Mouse (Mus musculus): Measurements from ENCODE around the gene Ino80b. TPM values are rescaled to one million over a fixed set of nuclear protein-coding genes. Genes with fewer than 3 reads are reported as not detected.

Gene Ino80b
- polyA plus RNA-seq, 1 experiment from 2014 or later: 18.2 TPM

DNA sequence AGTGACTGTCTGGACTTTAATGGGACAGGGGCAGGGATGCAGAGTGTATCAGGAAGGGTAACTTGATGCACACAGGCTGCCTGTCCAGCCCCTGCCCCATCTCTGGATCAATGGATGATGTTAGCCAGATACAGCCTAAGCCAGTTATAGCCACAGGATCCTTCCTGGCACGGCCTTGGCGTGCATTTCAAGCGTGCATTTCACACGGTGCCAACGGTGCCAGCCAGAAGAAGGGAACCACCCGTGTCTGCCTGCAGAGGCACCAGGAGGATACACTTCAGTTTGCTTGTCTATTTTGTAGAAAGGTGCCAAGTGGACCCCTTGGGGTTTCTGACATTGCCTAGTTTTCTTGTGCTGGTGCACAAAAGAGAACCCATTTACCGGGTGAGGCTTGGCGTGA lies 14.8 kb upstream of the Ino80b start:
- H3K4me3 ChIP-seq (replicated peaks): no peak overlapping the region
- ATAC-seq (ENCODE audit: insufficient number of reproducible peaks, low FRiP score, low TSS enrichment, low read depth): no peak
- 70% methylated on average over 8 of the region's 8 CpGs for WGBS
- H3K9ac ChIP-seq: no peak overlapping the region
- H3K4me2 ChIP-seq (replicated peaks): no peak overlapping the region
- H3K9me3 ChIP-seq (replicated peaks): no peaks in the 10 kb centered on the region
- no peaks in the 10 kb centered on the region for H3K36me3 ChIP-seq
- no peaks in the 10 kb centered on the region for H3K27me3 ChIP-seq
- H3K27ac ChIP-seq (replicated peaks): peak overlapping the region; percentile 44; the same call in 1 of the 2 replicates
- peaks cover 65% of the 10 kb centered on the region for H3K4me1 ChIP-seq

DNA sequence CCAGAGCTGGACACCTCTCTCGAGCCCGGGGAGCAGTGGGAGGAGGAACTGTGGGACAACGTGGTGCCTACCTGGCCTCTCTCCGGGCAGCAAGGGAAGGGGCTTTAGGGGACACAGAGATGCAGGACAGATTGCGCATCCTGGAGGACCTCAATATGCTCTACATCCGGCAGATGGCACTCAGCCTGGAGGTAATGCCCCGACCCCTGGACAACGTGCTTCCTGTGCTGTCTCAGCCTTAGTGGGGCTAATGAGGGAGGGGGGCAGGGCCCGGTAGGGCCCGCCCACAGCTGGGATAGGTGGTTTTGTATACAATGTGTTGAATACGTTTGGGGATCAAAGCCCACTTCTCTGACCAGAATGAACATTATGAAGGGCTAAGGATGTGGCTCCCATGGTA lies 12.8 kb upstream of the Ino80b start:
- H3K36me3 ChIP-seq: no peaks in the 10 kb centered on the region
- H3K27me3 ChIP-seq: no peaks in the 10 kb centered on the region
- H3K9me3 ChIP-seq (replicated peaks): no peaks in the 10 kb centered on the region
- H3K9ac ChIP-seq: peak overlapping the region; percentile 62
- WGBS: 1% methylated on average over 11 of the region's 11 CpGs
- peak overlapping the region; percentile 100 for H3K27ac ChIP-seq (replicated peaks)
- peaks cover 68% of the 10 kb centered on the region for H3K4me1 ChIP-seq
- peak; percentile 49 for ATAC-seq (ENCODE audit: insufficient number of reproducible peaks, low FRiP score, low TSS enrichment, low read depth)
- H3K4me2 ChIP-seq (replicated peaks): peak overlapping the region; percentile 72
- peak overlapping the region; percentile 52 for H3K4me3 ChIP-seq (replicated peaks)

DNA sequence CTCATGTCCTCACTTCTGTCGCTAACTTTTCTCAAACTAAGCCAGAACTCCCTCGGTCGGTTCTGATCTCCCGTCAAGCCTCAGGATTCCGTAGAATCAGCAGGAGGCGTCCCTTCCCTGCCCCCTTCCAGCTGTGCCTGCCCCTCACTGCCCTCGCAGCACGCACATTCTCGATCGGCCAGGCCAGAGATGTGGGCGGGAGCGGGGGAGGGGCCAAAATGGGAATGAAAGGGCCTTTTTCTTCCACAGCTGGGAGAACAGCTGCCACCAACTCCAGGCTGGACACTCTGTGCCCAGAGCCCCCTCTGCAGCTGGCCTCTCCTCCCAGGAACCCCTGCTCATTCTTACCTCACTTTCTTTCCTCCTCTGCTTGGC lies 12.3 kb upstream of the Ino80b start:
- Histone ChIP-seq H3K36me3 (no peaks in the 10 kb centered on the region), H3K27ac (replicated peaks) (peak overlapping the region; percentile 100), H3K27me3 (no peaks in the 10 kb centered on the region), H3K4me2 (replicated peaks) (peak overlapping the region; percentile 72), H3K9ac (peak overlapping the region; percentile 62), H3K9me3 (replicated peaks) (no peaks in the 10 kb centered on the region), H3K4me1 (peaks cover 63% of the 10 kb centered on the region), H3K4me3 (replicated peaks) (peak overlapping the region; percentile 52)
- under 1% methylated on average over 12 of the region's 12 CpGs for WGBS
- peak; percentile 88 for ATAC-seq (ENCODE audit: insufficient number of reproducible peaks, low FRiP score, low TSS enrichment, low read depth)

DNA sequence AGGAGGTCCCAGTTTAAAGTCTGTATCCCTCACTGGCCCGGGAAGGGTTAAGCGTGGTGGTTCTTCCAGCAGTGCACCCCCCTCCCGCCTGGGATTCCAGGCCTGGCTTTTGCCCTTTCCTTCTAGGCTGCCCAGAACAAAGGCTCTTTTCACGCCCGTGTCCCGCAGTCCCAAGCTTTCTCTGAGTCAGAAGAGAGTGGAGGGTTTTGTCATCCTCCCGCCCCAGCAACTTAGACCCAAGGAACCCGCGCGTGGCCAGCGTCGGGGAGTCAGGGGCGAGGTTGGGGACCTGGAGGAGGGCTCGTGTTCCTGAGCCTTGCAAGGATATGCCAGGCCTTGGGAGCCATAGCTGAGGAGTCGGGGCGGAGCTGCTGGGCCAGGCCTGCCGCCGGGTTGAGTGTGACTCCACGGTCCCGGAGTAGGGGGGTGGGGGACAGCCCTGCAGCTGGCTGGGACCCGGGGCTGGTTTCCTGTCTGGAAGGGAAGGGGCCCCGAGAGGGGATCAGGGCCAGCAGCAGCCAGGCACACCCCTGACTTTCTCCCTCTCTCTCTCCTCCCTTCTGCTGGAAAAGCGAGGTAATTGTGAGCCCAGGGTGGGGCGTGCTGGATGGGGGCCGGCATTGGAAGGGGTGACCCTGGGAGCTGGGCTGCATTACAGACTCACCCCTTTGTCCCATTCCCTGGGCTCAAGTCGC lies 11.8 kb upstream of the Ino80b start:
- Histone ChIP-seq H3K9ac (peak overlapping the region; percentile 62), H3K4me1 (peaks cover 58% of the 10 kb centered on the region), H3K4me2 (replicated peaks) (peak overlapping the region; percentile 72), H3K4me3 (replicated peaks) (peak overlapping the region; percentile 52), H3K9me3 (replicated peaks) (no peaks in the 10 kb centered on the region), H3K36me3 (no peaks in the 10 kb centered on the region), H3K27me3 (no peaks in the 10 kb centered on the region), H3K27ac (replicated peaks) (peak overlapping the region; percentile 100)
- under 1% methylated on average over 26 of the region's 26 CpGs for WGBS
- peak; percentile 85 for ATAC-seq (ENCODE audit: insufficient number of reproducible peaks, low FRiP score, low TSS enrichment, low read depth)

DNA sequence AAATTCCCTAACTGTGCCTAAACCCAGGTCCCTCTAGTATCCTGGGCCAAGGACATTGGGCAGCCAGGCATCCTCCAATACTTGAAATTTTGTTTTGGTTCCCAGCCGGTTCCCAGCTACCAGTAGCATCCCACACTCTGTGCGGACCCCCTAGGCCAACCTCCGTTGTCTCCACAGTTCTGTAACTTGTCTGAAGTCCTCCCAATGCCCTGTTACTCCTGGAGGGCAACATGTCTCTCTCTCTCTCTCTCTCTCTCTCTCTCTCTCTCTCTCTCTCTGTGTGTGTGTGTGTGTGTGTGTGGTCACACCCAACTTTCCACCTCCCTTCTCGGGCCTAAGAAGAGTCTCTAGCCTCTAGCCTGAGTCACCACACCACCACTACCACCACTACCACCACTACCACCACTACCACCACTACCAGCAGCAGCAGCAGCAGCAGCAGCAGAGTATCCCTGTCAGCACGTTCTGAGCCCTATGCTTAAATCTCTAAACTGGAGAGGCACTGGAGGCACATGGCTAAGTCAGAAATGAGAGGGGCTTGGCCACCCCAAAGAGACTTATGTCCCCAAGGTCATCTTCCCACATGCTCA lies 11.2 kb upstream of the Ino80b start:
- Histone ChIP-seq H3K4me2 (replicated peaks) (peak overlapping the region; percentile 72), H3K4me1 (peaks cover 51% of the 10 kb centered on the region), H3K9me3 (replicated peaks) (no peaks in the 10 kb centered on the region), H3K36me3 (no peaks in the 10 kb centered on the region), H3K9ac (peak overlapping the region; percentile 62), H3K4me3 (replicated peaks) (peak overlapping the region; percentile 52), H3K27ac (replicated peaks) (peak overlapping the region; percentile 100), H3K27me3 (no peaks in the 10 kb centered on the region)
- ATAC-seq (ENCODE audit: insufficient number of reproducible peaks, low FRiP score, low TSS enrichment, low read depth): no peak
- 10% methylated on average over 5 of the region's 5 CpGs for WGBS

DNA sequence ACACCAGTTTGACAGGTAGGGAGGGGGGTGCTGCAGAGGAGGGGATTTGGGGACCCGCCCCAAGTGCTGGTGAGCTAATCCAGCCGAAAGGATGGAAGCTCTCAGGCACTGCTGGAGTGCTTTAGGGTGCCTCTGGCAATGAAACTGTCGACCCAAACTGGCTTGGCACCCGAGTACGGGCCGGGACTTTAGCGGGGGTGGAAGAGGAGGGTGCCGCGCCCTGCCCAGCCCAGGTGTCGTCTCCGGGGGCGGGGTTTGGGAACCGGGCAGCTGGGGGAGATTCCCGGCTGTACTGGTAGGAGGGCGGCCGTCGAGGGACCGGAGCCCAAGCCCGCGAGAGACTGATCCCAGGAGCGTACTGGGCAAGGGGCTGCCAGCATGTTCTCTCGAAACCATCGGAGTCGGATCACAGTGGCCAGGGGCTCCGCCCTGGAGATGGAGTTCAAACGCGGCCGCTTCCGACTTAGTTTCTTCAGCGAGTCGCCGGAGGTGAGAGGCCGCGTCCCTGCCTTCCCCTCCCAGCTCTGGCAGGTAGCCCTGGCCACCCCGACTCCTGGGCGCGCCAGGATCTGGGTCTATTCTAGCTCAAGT lies 10.4 kb upstream of the Ino80b start:
- WGBS: 6% methylated on average over 37 of the region's 37 CpGs
- Histone ChIP-seq H3K27me3 (no peaks in the 10 kb centered on the region), H3K4me2 (replicated peaks) (peak overlapping the region; percentile 72), H3K36me3 (no peaks in the 10 kb centered on the region), H3K9ac (peak overlapping the region; percentile 62), H3K4me1 (peaks cover 48% of the 10 kb centered on the region), H3K4me3 (replicated peaks) (peak overlapping the region; percentile 52), H3K27ac (replicated peaks) (peak overlapping the region; percentile 100), H3K9me3 (replicated peaks) (no peaks in the 10 kb centered on the region)
- no peak for ATAC-seq (ENCODE audit: insufficient number of reproducible peaks, low FRiP score, low TSS enrichment, low read depth)

DNA sequence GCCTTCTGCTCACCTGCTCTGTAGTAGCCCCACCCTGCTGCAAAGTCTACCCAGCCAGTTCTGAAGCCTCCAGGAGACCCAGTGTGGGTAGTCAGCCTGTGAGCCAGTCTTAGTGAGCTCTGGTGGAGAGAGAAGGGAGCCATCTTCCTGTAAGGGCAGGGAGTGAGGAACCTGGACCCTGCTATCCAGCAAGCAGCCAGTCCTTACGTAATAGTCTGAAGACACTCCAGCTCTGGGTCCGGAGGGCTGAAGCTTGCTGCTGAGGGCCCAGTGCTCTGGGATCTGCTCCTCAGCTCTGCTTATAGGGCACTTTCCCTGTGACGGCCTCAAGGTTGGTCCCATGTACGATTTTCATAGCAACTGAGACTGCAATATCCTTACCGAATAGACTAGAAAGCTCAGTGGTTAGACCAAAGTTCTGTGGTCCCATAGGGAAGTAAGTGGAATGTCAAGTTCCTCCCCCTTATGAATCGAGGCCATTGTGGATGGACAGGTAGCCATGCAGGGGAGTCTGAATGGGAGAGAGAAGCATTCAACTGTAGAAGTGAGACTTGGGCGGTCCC lies 9.8 kb upstream of the Ino80b start, which contains the start of gene Rtkn:
Gene Rtkn (plus strand): TSS at position 513 of the 563 bp plus-strand sequence.
- no peaks in the 10 kb centered on the region for H3K27me3 ChIP-seq
- no peaks in the 10 kb centered on the region for H3K36me3 ChIP-seq
- ATAC-seq (ENCODE audit: insufficient number of reproducible peaks, low FRiP score, low TSS enrichment, low read depth): no peak
- peak within 1 kb of the TSS; percentile 72 for H3K4me2 ChIP-seq (replicated peaks)
- no peaks in the 10 kb centered on the region for H3K9me3 ChIP-seq (replicated peaks)
- peak within 1 kb of the TSS; percentile 62 for H3K9ac ChIP-seq
- H3K4me3 ChIP-seq (replicated peaks): peak within 1 kb of the TSS; percentile 52
- H3K27ac ChIP-seq (replicated peaks): peak within 1 kb of the TSS; percentile 100
- peaks cover 46% of the 10 kb centered on the region for H3K4me1 ChIP-seq
- WGBS: 54% methylated on average over 7 of the region's 7 CpGs

DNA sequence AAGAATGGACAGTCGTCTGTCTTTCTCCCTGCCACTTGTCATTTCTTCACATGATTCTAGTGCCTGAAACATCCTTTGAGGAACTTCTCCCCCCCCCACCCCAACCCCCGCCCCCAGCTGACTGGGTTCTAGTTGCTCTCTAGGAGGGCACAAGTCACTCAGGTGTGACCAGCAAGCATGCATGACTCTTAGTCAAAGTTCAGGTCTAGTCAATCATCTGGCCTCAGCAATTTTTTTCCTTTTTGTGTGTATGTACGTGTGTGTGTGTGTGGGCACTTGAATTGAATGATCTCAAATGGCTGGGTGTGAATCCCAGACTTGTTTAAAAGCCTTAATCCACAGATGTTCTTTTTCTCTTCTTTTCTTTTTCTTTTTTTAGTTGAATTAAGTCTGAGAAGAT lies 9.0 kb upstream of the Ino80b start:
- H3K9me3 ChIP-seq (replicated peaks): no peaks in the 10 kb centered on the region
- 68% methylated on average over 3 of the region's 3 CpGs for WGBS
- H3K27ac ChIP-seq (replicated peaks): no peak overlapping the region
- ATAC-seq (ENCODE audit: insufficient number of reproducible peaks, low FRiP score, low TSS enrichment, low read depth): no peak
- no peak overlapping the region for H3K4me2 ChIP-seq (replicated peaks)
- H3K36me3 ChIP-seq: no peaks in the 10 kb centered on the region
- H3K4me1 ChIP-seq: peaks cover 38% of the 10 kb centered on the region
- H3K9ac ChIP-seq: no peak overlapping the region
- H3K27me3 ChIP-seq: no peaks in the 10 kb centered on the region
- H3K4me3 ChIP-seq (replicated peaks): no peak overlapping the region

DNA sequence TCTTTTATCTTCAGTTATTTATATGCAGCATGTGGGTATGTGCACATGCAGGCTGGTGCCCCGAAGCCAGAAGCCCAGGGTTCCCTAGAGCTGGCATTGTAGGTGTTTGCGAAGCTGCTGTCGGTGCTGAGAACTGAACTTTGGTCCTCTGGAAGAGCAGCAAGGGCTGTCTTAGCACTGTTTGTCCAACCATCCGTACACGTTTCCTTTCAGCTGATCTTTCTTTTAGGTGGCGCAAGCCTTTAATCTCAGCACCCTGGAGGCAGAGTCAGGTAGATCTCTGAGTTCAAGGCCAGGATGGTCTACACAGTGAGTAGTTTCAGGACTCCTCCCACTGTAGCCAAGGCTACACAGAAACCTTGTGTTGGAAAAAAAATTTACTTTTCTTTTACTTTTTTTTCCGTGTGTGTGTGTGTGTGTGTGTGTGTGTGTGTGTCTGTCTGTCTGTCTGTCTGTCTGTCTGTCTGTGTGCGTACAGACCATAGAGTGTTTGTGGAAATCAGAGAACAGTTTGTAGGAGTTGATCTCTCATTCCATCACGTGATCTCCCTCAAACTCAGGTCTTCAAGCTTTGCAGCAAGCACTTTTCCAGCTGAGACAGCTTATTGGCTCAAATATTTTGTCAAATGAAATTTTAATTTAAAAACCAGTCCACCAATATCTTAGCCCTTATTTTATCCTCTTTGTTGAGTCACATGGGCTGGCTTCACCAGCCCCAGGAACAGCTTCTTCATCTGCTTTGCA lies 7.1 kb upstream of the Ino80b start:
- WGBS: 84% methylated on average over 9 of the region's 9 CpGs
- Histone ChIP-seq H3K9me3 (replicated peaks) (no peaks in the 10 kb centered on the region), H3K36me3 (no peaks in the 10 kb centered on the region), H3K4me2 (replicated peaks) (no peak overlapping the region), H3K27me3 (no peaks in the 10 kb centered on the region), H3K4me1 (peaks cover 22% of the 10 kb centered on the region), H3K9ac (no peak overlapping the region), H3K27ac (replicated peaks) (no peak overlapping the region), H3K4me3 (replicated peaks) (no peak overlapping the region)
- ATAC-seq (ENCODE audit: insufficient number of reproducible peaks, low FRiP score, low TSS enrichment, low read depth): no peak

DNA sequence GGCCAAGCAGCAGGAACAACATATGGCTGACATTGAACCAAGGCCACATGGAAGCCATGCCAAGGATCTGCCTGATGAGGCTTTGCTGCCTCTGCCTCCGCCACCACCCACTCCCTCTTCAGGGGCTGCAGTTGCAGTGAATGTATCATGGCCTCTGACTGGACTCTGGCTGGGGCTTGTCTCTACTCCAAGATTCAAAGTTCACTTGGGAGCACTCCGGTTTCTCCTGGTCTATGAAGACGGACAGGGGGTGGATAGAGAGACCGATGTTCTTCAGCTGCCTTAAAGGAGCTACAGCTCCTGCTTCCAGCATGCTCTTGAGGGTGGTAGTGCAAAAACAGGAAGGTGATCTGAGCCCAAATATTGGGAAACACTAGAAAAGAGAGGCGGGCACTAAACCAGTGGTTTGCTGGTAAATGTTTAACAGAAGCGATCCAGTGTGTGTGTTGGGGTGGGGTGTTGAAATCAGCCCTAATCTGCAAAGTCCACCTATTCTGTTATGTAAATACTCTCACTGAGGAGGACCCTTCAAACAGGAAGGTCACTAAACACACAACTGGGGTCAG lies 6.3 kb upstream of the Ino80b start:
- H3K36me3 ChIP-seq: no peaks in the 10 kb centered on the region
- H3K9ac ChIP-seq: no peak overlapping the region
- no peak overlapping the region for H3K4me2 ChIP-seq (replicated peaks)
- WGBS: 75% methylated on average over 6 of the region's 6 CpGs
- H3K27me3 ChIP-seq: no peaks in the 10 kb centered on the region
- ATAC-seq (ENCODE audit: insufficient number of reproducible peaks, low FRiP score, low TSS enrichment, low read depth): no peak
- no peak overlapping the region for H3K4me3 ChIP-seq (replicated peaks)
- no peak overlapping the region for H3K27ac ChIP-seq (replicated peaks)
- peaks cover 18% of the 10 kb centered on the region for H3K4me1 ChIP-seq
- no peaks in the 10 kb centered on the region for H3K9me3 ChIP-seq (replicated peaks)

DNA sequence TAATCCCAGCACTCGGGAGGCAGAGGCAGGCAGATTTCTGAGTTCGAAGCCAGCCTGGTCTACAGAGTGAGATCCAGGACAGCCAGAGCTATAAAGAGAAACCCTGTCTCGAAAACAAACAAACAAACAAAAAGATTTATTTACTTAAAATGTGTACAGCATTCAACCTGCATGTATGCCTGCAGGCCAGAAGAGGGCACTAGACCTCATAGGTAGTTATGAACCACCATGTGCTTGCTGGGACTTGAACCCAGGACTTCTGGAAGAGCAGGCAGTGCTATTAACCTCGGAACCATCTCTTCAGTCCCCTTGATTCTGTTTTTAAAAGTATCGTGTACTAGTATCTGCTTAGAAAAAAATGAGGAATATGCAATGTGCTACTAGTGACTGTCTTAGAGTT lies 2.2 kb upstream of the Ino80b start:
- no peaks in the 10 kb centered on the region for H3K36me3 ChIP-seq
- no peaks in the 10 kb centered on the region for H3K27me3 ChIP-seq
- no peak overlapping the region for H3K4me3 ChIP-seq (replicated peaks)
- H3K4me2 ChIP-seq (replicated peaks): no peak overlapping the region
- H3K4me1 ChIP-seq: peaks cover 18% of the 10 kb centered on the region
- WGBS: 95% methylated on average over 5 of the region's 5 CpGs
- H3K9me3 ChIP-seq (replicated peaks): no peaks in the 10 kb centered on the region
- ATAC-seq (ENCODE audit: insufficient number of reproducible peaks, low FRiP score, low TSS enrichment, low read depth): no peak
- H3K27ac ChIP-seq (replicated peaks): no peak overlapping the region
- H3K9ac ChIP-seq: no peak overlapping the region
